Mouse (Mus musculus) thymus, postnatal 25 days (tissue): ENCODE data around the gene Cyp2c69.
"Not testable (repeated sequence)": the region's sequence is repeated elsewhere in the genome, so short reads cannot be mapped to it uniquely, and the experiment has no call there.

Experiments
- DNase-seq: peaks from one replicate; pipeline ENCODE4 v3.0.0; 2022

The Cyp2c69 gene

DNA sequence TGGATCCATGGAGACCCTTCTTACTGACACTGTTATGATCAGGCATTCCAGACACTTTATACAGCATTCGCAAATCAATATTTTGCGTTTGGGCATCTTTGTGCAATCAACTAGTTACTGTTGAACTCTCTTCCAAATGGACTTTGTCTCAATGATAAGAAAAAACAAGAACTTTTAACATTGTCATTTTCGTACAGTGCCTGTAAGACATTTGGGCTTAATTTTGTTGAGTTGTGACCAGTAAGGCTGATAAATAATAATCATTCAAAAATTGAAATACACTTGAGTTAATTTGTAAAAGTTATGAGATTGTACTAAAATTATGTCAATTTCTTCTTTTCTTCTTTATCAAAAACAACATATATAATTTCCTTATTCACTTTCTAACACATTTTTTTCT, at the start of gene Cyp2c69:
TSS of gene Cyp2c69 (minus strand) at position 101 of the 400 bp plus-strand sequence.
- not testable (repeated sequence) for DNase-seq

GRCm38 (mm10) chr19:39935396-39935795, 48.8 kb upstream of the Cyp2c69 start:
- no peak for DNase-seq

DNA sequence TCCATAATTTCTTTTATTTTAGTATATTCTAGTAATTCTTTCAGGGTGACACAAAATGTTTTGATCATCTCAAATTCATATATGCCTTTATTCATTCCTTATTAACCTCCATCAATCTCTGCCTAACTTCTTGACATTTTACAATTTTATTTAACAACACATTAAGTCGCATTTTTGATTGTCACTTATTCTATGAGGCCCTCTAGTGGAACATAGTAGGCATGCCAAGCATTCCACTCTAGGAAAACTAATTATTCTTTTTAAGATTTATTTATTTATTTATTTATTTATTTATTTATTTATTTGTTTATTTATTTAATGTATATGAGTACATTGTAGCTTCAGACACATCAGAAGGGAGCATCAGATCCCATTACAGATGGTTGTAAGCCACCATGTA, 43.4 kb upstream of the Cyp2c69 start:
- DNase-seq, result no peak

GRCm38 (mm10) chr19:39901656-39902055, 15.1 kb upstream of the Cyp2c69 start:
- DNase-seq, result no peak

- DNase-seq, result not testable (repeated sequence)
Observed at GRCm38 (mm10) chr19:39890079-39890478, 3.5 kb upstream of the Cyp2c69 start.

DNA sequence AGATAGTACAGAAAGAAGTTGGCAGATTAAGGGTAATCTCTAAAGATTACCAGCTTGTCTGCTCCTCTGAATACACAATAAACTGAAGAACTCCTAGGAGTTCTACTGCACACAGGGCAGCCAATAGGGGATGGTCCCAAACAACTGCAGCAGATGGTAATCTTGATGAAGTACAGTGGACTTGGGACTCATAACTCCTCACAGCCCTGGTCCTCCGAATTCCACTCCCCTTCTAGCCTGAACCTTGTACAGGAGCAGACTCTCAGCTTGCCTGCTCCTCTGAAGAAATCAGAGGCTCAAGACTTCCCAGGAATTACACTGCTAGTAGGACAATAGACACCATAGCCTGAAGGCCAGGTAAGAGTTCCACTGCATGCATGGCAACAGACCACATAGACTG, 20.5 kb downstream of the Cyp2c69 start:
- DNase-seq, result no peak

GRCm38 (mm10) chr19:39820931-39821330, 65.7 kb downstream of the Cyp2c69 start:
- not testable (repeated sequence) for DNase-seq

DNA sequence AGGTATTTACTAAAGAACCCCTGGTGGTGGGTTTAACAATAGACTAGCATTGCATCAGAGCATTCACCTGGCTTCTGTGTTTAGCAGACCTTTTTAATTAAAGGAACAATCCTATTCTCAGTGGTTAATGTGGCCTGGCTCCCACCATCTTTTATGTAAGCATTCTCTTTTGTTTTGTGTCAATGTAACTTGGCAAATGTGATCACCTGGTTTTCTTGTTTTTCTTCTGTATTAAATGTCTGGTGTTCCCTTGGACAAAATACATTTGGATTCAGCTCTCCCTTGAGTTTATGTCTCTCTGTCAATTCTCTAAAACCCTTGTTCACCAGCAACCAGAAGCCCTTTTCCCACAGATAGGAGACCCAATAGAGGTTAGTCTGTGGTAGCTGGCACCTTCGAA, 70.2 kb downstream of the Cyp2c69 start:
- DNase-seq, result not testable (repeated sequence)

- not testable (repeated sequence) for DNase-seq
Observed at GRCm38 (mm10) chr19:39815991-39816390, 70.6 kb downstream of the Cyp2c69 start.

GRCm38 (mm10) chr19:39812714-39813113, 73.9 kb downstream of the Cyp2c69 start, which contains the start of gene Cyp2c40:
TSS of gene Cyp2c40 (minus strand) at chr19:39812814.
- DNase-seq, result not testable (repeated sequence)
